Mouse (Mus musculus): Measurements from ENCODE around the gene Dtnb.

DNA sequence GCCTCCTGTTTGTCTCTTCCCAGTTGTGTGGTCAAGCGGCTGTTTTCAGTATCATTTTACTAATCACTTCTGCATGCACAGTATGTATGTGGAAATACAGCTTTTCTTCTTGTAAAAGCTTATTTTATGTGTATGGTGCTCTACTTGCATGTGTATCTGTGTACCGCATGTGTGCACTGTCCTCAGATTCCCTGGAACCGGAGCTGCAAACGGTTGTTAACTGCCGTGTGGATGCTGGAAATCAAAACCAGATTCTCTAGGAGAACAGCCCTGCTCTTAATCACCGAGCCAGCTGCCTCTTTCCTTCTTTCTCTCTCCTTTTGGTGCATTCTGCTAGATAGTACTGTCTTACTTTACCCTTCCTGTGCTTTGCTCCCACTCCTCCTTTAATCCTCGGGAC lies 39.7 kb downstream of the Dtnb start:
- TF ChIP-seq CTCF (IDR thresholded peaks at IDR 0.05; ENCODE audit: borderline replicate concordance, control insufficient read depth, extremely low read depth, insufficient read depth, low read length, poor library complexity) (no peak), POLR2A (IDR thresholded peaks at IDR 0.05; ENCODE audit: control insufficient read depth, extremely low read depth, insufficient read depth, low read length, poor library complexity) (no peak)
